Mouse (Mus musculus) heart, adult 2 months (tissue): Measurements from ENCODE around the gene C77080. TPM values are rescaled to one million over a fixed set of nuclear protein-coding genes. Genes with fewer than 3 reads are reported as not detected.

Experiments used
- DNase-seq, 2 experiments: peaks; one replicate each; pipeline ENCODE4 v3.0.0; 2021
- H3K27ac ChIP-seq: fragments of 200-600 bp; 2 replicates; pipeline ENCODE4 v1.8.1; 2022
- H3K27me3 ChIP-seq: fragments of 200-500 bp; 2 replicates; pipeline ENCODE4 v1.6.1; 2012; ENCODE audit warnings: mild to moderate bottlenecking, low read length, inconsistent platforms, mixed read lengths; ENCODE audit not compliant: control insufficient read depth, insufficient read depth
- H3K36me3 ChIP-seq: fragments of 200-500 bp; 2 replicates; pipeline ENCODE4 v1.6.1; 2012; ENCODE audit warnings: low read length, inconsistent platforms; ENCODE audit not compliant: control insufficient read depth, insufficient read depth
- H3K4me1 ChIP-seq: fragments of 200-500 bp; 2 replicates; pipeline ENCODE4 v1.6.1; 2011; ENCODE audit warnings: low read length; ENCODE audit not compliant: control insufficient read depth, insufficient read depth
- H3K4me3 ChIP-seq: fragments of 200-600 bp; 2 replicates; pipeline ENCODE4 v1.8.1; 2022
- H3K79me2 ChIP-seq: fragments of 200-500 bp; replicated peaks from 2 replicates; pipeline ENCODE4 v1.6.1; 2012; ENCODE audit warnings: mild to moderate bottlenecking, inconsistent platforms, low read length, moderate library complexity, mixed read lengths; ENCODE audit not compliant: control insufficient read depth, insufficient read depth
- H3K9ac ChIP-seq: fragments of 200-500 bp; 2 replicates; pipeline ENCODE4 v1.6.1; 2012; ENCODE audit warnings: low read depth, mild to moderate bottlenecking, control low read depth, inconsistent platforms, low read length, mixed read lengths
- CTCF ChIP-seq: fragments of 200-600 bp; IDR thresholded peaks from 2 replicates; pipeline ENCODE4 v1.8.1; 2022; ENCODE audit warnings: antibody characterized with exemption, mild to moderate bottlenecking, moderate library complexity
- EP300 ChIP-seq: fragments of 200-500 bp; IDR thresholded peaks from 2 replicates; pipeline ENCODE4 v1.6.1; 2011; ENCODE audit warnings: low read depth, low read length, control low read depth; ENCODE audit not compliant: insufficient read depth
- POLR2A ChIP-seq: fragments of 200-500 bp; IDR thresholded peaks from 2 replicates; pipeline ENCODE4 v1.6.1; 2011; ENCODE audit warnings: mild to moderate bottlenecking, low read depth, low read length, control low read depth; ENCODE audit not compliant: insufficient read depth
- WGBS: fragments of 180-500 bp; shearing (Covaris S2); methylation state at CpG from one replicate; pipeline ENCODE4 v1.1.7; 2018; 5-methylcytosine and 5-hydroxymethylcytosine counted together
- intact Hi-C: fragments of 180-260 bp; cut with DNase I; formaldehyde crosslinking; loops from one replicate; pipeline ENCODE4 v1.15.1; 2025
- polyA plus RNA-seq: library from polyadenylated mRNA; depleted of rRNA; stranded (reverse); fragments of >200 nt; gene quantifications from 2 replicates; pipeline ENCODE4 v1.2.3, GENCODE M21; 2012
- total RNA-seq, 2 experiments: library from RNA; stranded (reverse); gene quantifications; 2 replicates each; pipeline ENCODE4 v1.2.3; 2021

Gene C77080
- total and polyA plus RNA-seq, 3 experiments = 3.2 to 4.4 (median 3.7) TPM

GRCm38 (mm10) chr4:129248243-129248767 lies 12.9 kb downstream of the C77080 start:
- no peak for TF ChIP-seq CTCF
- TF ChIP-seq POLR2A = no peak
- no peak for TF ChIP-seq EP300
- no peaks in the 10 kb centered on the region for H3K27me3 ChIP-seq
- WGBS = 2% methylated on average over 47 of the region's 74 CpGs

GRCm38 (mm10) chr4:129247381-129248242 lies 13.6 kb downstream of the C77080 start:
- H3K79me2 ChIP-seq = no peaks in the 10 kb centered on the region
- WGBS = 10% methylated on average over 24 of the region's 24 CpGs
- peak in 1 of 2 experiments; percentile 54 for DNase-seq
- intact Hi-C loops = loop anchor here (2.0 kb wide), 1 partner anchor 15 kb away; no protein-coding TSS in a partner anchor
- no peaks in the 10 kb centered on the region for H3K27me3 ChIP-seq
- TF ChIP-seq CTCF (no peak), POLR2A (no peak), EP300 (no peak)
- peak overlapping the region; percentile 90 for H3K9ac ChIP-seq
- H3K27ac ChIP-seq = peak overlapping the region; percentile 76
- peaks cover 1% of the 10 kb centered on the region; the same call in 1 of the 2 replicates for H3K4me1 ChIP-seq
- H3K36me3 ChIP-seq = no peaks in the 10 kb centered on the region
- H3K4me3 ChIP-seq = peak overlapping the region; percentile 60

More at GRCm38 (mm10) chr4:129248243-129248767, 12.9 kb downstream of the C77080 start:
- peak overlapping the region; percentile 60 for H3K4me3 ChIP-seq
- H3K36me3 ChIP-seq = no peaks in the 10 kb centered on the region
- peaks cover 1% of the 10 kb centered on the region; the same call in 1 of the 2 replicates for H3K4me1 ChIP-seq
- H3K9ac ChIP-seq = peak overlapping the region; percentile 90
- peak in 1 of 2 experiments; percentile 32 for DNase-seq
- intact Hi-C loops = no loop called here
- H3K27ac ChIP-seq = peak overlapping the region; percentile 76
- no peaks in the 10 kb centered on the region for H3K79me2 ChIP-seq

- Histone ChIP-seq H3K36me3 (no peaks in the 10 kb centered on the region), H3K79me2 (no peaks in the 10 kb centered on the region), H3K4me3 (peak overlapping the region; percentile 60; the same call in 1 of the 2 replicates), H3K27me3 (no peaks in the 10 kb centered on the region), H3K27ac (no peak overlapping the region), H3K4me1 (peaks cover 3% of the 10 kb centered on the region; the same call in 1 of the 2 replicates), H3K9ac (no peak overlapping the region)
- intact Hi-C loops = loop anchor here (2.0 kb wide), 1 partner anchor 16 kb away; no protein-coding TSS in a partner anchor
- DNase-seq = no peak
- 39% methylated on average over 15 of the region's 15 CpGs for WGBS
- 0 out of 2 replicates have a peak, but pooled peaks have one; percentile 1 for TF ChIP-seq CTCF
- TF ChIP-seq POLR2A = no peak
- TF ChIP-seq EP300 = no peak
These were observed 14.6 kb downstream of the C77080 start for GRCm38 (mm10) chr4:129246360-129247301.

GRCm38 (mm10) chr4:129244802-129245201 lies 16.4 kb downstream of the C77080 start:
- H3K4me1 ChIP-seq = peaks cover 3% of the 10 kb centered on the region; the same call in 1 of the 2 replicates
- H3K79me2 ChIP-seq = no peaks in the 10 kb centered on the region
- no peak for TF ChIP-seq EP300
- TF ChIP-seq CTCF = no peak
- TF ChIP-seq POLR2A = no peak
- WGBS = 43% methylated on average over 4 of the region's 4 CpGs
- no peaks in the 10 kb centered on the region for H3K36me3 ChIP-seq
- no peak for DNase-seq
- no peaks in the 10 kb centered on the region for H3K27me3 ChIP-seq
- no peak overlapping the region for H3K4me3 ChIP-seq
- intact Hi-C loops = no loop called here
- H3K9ac ChIP-seq = no peak overlapping the region
- no peak overlapping the region for H3K27ac ChIP-seq

GRCm38 (mm10) chr4:129242761-129243160 lies 18.4 kb downstream of the C77080 start:
- H3K4me1 ChIP-seq = peaks cover 3% of the 10 kb centered on the region; the same call in 1 of the 2 replicates
- no peak overlapping the region for H3K4me3 ChIP-seq
- DNase-seq = no peak
- H3K36me3 ChIP-seq = no peaks in the 10 kb centered on the region
- H3K79me2 ChIP-seq = no peaks in the 10 kb centered on the region
- H3K27ac ChIP-seq = no peak overlapping the region
- H3K9ac ChIP-seq = no peak overlapping the region
- no peaks in the 10 kb centered on the region for H3K27me3 ChIP-seq
- intact Hi-C loops = no loop called here
- TF ChIP-seq CTCF = no peak
- no peak for TF ChIP-seq EP300
- no peak for TF ChIP-seq POLR2A
- WGBS = 76% methylated on average over 4 of the region's 4 CpGs
